Mouse (Mus musculus): ENCODE data around the gene Fam228a.

GRCm38 (mm10) chr12:4774895-4775587, 36.8 kb upstream of the Fam228a start:
- TF ChIP-seq CTCF (IDR thresholded peaks at IDR 0.05; ENCODE audit: extremely low read depth, insufficient read length, insufficient replicate concordance, low read depth, low read length) (no peak), POLR2A (IDR thresholded peaks at IDR 0.05; ENCODE audit: low read depth, low read length) (no peak)

All from small intestine, adult 2 months (tissue).